16 mouse cellular contexts compared by ENCODE assay signal in genomic region chr7:127361449-127361848, GRCm38 (mm10). TPM values are rescaled to one million over a fixed set of nuclear protein-coding genes. Genes with fewer than 3 reads are reported as not detected.
DNase-seq lines count a peak whose midpoint lies in the region; ATAC-seq and TF ChIP-seq lines count a peak whose summit lies in the region.
"Had no signal": no experiment of that assay in that cellular context is flagged by ENCODE, and none has a peak within 500 bp of the region (broad histone marks: within the 10 kb centered on the region; RNA-seq: fewer than 3 reads in every experiment).

No protein-coding gene starts in this region.

- no peak overlapping the region for H3K4me3 ChIP-seq in embryonic facial prominence, embryonic 11.5 days (ENCODE audit: low read depth, low read length)
- no peak overlapping the region for H3K4me3 ChIP-seq in embryonic facial prominence, embryonic 10.5 days
- no peak overlapping the region for H3K4me3 ChIP-seq in midbrain, embryonic 11.5 days (ENCODE audit: low read depth, low read length)
- H3K4me3 ChIP-seq in midbrain, embryonic 16.5 days (ENCODE audit: low read depth, low read length), result no peak overlapping the region
- H3K4me3 ChIP-seq in stomach, embryonic 15.5 days (replicated peaks), result no peak overlapping the region
- no peak overlapping the region for H3K4me3 ChIP-seq in forebrain, postnatal 0 days (ENCODE audit: low read depth, low read length)
- H3K4me3 ChIP-seq: embryonic facial prominence, embryonic 13.5 days; limb, embryonic 13.5 days; midbrain, embryonic 10.5 days had no signal

- no peak overlapping the region for H3K4me2 ChIP-seq in embryonic facial prominence, embryonic 11.5 days (ENCODE audit: low read depth, low read length)
- H3K4me2 ChIP-seq in midbrain, embryonic 11.5 days, result no peak overlapping the region
- no peak overlapping the region for H3K4me2 ChIP-seq in midbrain, embryonic 16.5 days (ENCODE audit: low read length)
- H3K4me2 ChIP-seq in stomach, embryonic 15.5 days, result no peak overlapping the region
- H3K4me2 ChIP-seq in forebrain, postnatal 0 days (ENCODE audit: low read depth), result no peak overlapping the region
- H3K4me2 ChIP-seq: embryonic facial prominence, embryonic 13.5 days; limb, embryonic 13.5 days had no signal

- 0 out of 2 replicates have a peak, but pooled peaks have one; percentile 48 for ATAC-seq in embryonic facial prominence, embryonic 11.5 days (replicated peaks; ENCODE audit: insufficient number of reproducible peaks, low FRiP score, low TSS enrichment, low read depth)
- no peak for ATAC-seq in midbrain, embryonic 11.5 days (ENCODE audit: low FRiP score)
- ATAC-seq in midbrain, embryonic 16.5 days, result no peak
- ATAC-seq in stomach, embryonic 15.5 days (ENCODE audit: insufficient read depth, low FRiP score, low read depth), result peak; percentile 65; the same call in 1 of the 2 replicates
- ATAC-seq in forebrain, postnatal 0 days, result no peak
- ATAC-seq: activated CD4-positive, CD25-positive, alpha-beta regulatory T cell, adult 4 months had no signal

- H3K27ac ChIP-seq in embryonic facial prominence, embryonic 11.5 days (replicated peaks; ENCODE audit: low read depth, low read length), result no peak overlapping the region
- no peak overlapping the region for H3K27ac ChIP-seq in embryonic facial prominence, embryonic 10.5 days (replicated peaks)
- H3K27ac ChIP-seq in midbrain, embryonic 11.5 days (ENCODE audit: low read depth, low read length), result no peak overlapping the region
- H3K27ac ChIP-seq in midbrain, embryonic 16.5 days (ENCODE audit: low read length), result no peak overlapping the region
- H3K27ac ChIP-seq in stomach, embryonic 15.5 days, result no peak overlapping the region
- H3K27ac ChIP-seq in forebrain, postnatal 0 days (ENCODE audit: low read depth, low read length), result no peak overlapping the region
- H3K27ac ChIP-seq: embryonic facial prominence, embryonic 13.5 days; limb, embryonic 13.5 days; midbrain, embryonic 10.5 days had no signal

- DNase-seq in embryonic facial prominence, embryonic 11.5 days (ENCODE audit: low spot score), result no peak
- DNase-seq in embryonic facial prominence, embryonic 10.5 days (ENCODE audit: low spot score), result no peak
- DNase-seq in midbrain, embryonic 11.5 days (ENCODE audit: low spot score, missing footprints), result peak; percentile 60
- DNase-seq in kidney, postnatal 36 days, result peak; percentile 77 to 78
- no peak for DNase-seq in forebrain, postnatal 0 days
- no peak for DNase-seq in left cerebral cortex, adult 9 months (ENCODE audit: low spot score in 2 of 2)
- DNase-seq: heart, adult 18-20 months; heart, postnatal 10 days; spleen, adult 18-20 months had no signal

- H3K9ac ChIP-seq in embryonic facial prominence, embryonic 11.5 days (replicated peaks; ENCODE audit: low read length), result no peak overlapping the region
- no peak overlapping the region for H3K9ac ChIP-seq in midbrain, embryonic 11.5 days (ENCODE audit: low read length)
- H3K9ac ChIP-seq in midbrain, embryonic 16.5 days (ENCODE audit: low read depth, low read length), result no peak overlapping the region
- no peak overlapping the region for H3K9ac ChIP-seq in stomach, embryonic 15.5 days
- H3K9ac ChIP-seq in forebrain, postnatal 0 days, result no peak overlapping the region
- H3K9ac ChIP-seq: embryonic facial prominence, embryonic 13.5 days; limb, embryonic 13.5 days had no signal

- H3K36me3 ChIP-seq in embryonic facial prominence, embryonic 11.5 days (replicated peaks; ENCODE audit: control insufficient read depth, insufficient read depth, low read depth, low read length), result no peaks in the 10 kb centered on the region
- no peaks in the 10 kb centered on the region for H3K36me3 ChIP-seq in embryonic facial prominence, embryonic 10.5 days (replicated peaks)
- H3K36me3 ChIP-seq in midbrain, embryonic 11.5 days (ENCODE audit: control insufficient read depth, insufficient read depth, low read length), result no peaks in the 10 kb centered on the region
- H3K36me3 ChIP-seq in midbrain, embryonic 16.5 days (ENCODE audit: control insufficient read depth, insufficient read depth, low read length), result no peaks in the 10 kb centered on the region
- H3K36me3 ChIP-seq in stomach, embryonic 15.5 days, result no peaks in the 10 kb centered on the region
- H3K36me3 ChIP-seq in forebrain, postnatal 0 days (ENCODE audit: insufficient read depth), result no peaks in the 10 kb centered on the region
- H3K36me3 ChIP-seq: embryonic facial prominence, embryonic 13.5 days; G1E; limb, embryonic 13.5 days; midbrain, embryonic 10.5 days had no signal

- 0 out of 2 replicates have a peak, but pooled peaks cover 2% of the 10 kb centered on the region for H3K27me3 ChIP-seq in embryonic facial prominence, embryonic 11.5 days (ENCODE audit: control insufficient read depth, insufficient read depth, low read length)
- peaks cover 61% of the 10 kb centered on the region for H3K27me3 ChIP-seq in embryonic facial prominence, embryonic 10.5 days (replicated peaks; ENCODE audit: low read depth, poor library complexity, severe bottlenecking)
- H3K27me3 ChIP-seq in midbrain, embryonic 11.5 days (ENCODE audit: control insufficient read depth, insufficient read depth, low read length), result no peaks in the 10 kb centered on the region; the same call in 1 of the 2 replicates
- H3K27me3 ChIP-seq in midbrain, embryonic 16.5 days (ENCODE audit: control insufficient read depth, insufficient read depth, low read depth, low read length), result no peaks in the 10 kb centered on the region; the same call in 1 of the 2 replicates
- 0 out of 2 replicates have a peak, but pooled peaks cover 4% of the 10 kb centered on the region for H3K27me3 ChIP-seq in stomach, embryonic 15.5 days (replicated peaks)
- H3K27me3 ChIP-seq in forebrain, postnatal 0 days (ENCODE audit: insufficient read depth, low read length), result no peaks in the 10 kb centered on the region

- peaks cover 2% of the 10 kb centered on the region; the same call in 1 of the 2 replicates for H3K4me1 ChIP-seq in embryonic facial prominence, embryonic 11.5 days (ENCODE audit: control insufficient read depth, insufficient read depth, low read length)
- H3K4me1 ChIP-seq in embryonic facial prominence, embryonic 10.5 days, result peaks cover 11% of the 10 kb centered on the region
- peaks cover 6% of the 10 kb centered on the region; the same call in 1 of the 2 replicates for H3K4me1 ChIP-seq in midbrain, embryonic 11.5 days (ENCODE audit: control insufficient read depth, insufficient read depth, low read length)
- peaks cover 9% of the 10 kb centered on the region for H3K4me1 ChIP-seq in midbrain, embryonic 16.5 days (ENCODE audit: control insufficient read depth, insufficient read depth, low read length)
- peaks cover 6% of the 10 kb centered on the region for H3K4me1 ChIP-seq in stomach, embryonic 15.5 days
- peaks cover 2% of the 10 kb centered on the region; the same call in 1 of the 2 replicates for H3K4me1 ChIP-seq in forebrain, postnatal 0 days (ENCODE audit: insufficient read depth)

- WGBS in embryonic facial prominence, embryonic 11.5 days, result 51% methylated on average over 13 of the region's 13 CpGs
- 52% methylated on average over 13 of the region's 13 CpGs for WGBS in embryonic facial prominence, embryonic 10.5 days
- 66% methylated on average over 13 of the region's 13 CpGs for WGBS in midbrain, embryonic 11.5 days
- WGBS in midbrain, embryonic 16.5 days, result 62% methylated on average over 10 of the region's 13 CpGs
- whole genome bisulfite sequencing in stomach, embryonic 15.5 days, result 30% methylated on average over 13 of the region's 13 CpGs
- WGBS in forebrain, postnatal 0 days, result 57% methylated on average over 13 of the region's 13 CpGs

- no peaks in the 10 kb centered on the region for H3K9me3 ChIP-seq in embryonic facial prominence, embryonic 11.5 days (replicated peaks; ENCODE audit: control insufficient read depth, low read length)
- no peaks in the 10 kb centered on the region for H3K9me3 ChIP-seq in embryonic facial prominence, embryonic 10.5 days
- H3K9me3 ChIP-seq in midbrain, embryonic 11.5 days (ENCODE audit: control insufficient read depth, low read length), result no peaks in the 10 kb centered on the region
- H3K9me3 ChIP-seq in midbrain, embryonic 16.5 days (replicated peaks; ENCODE audit: control insufficient read depth, low read length, poor library complexity, severe bottlenecking), result no peaks in the 10 kb centered on the region
- no peaks in the 10 kb centered on the region for H3K9me3 ChIP-seq in stomach, embryonic 15.5 days
- no peaks in the 10 kb centered on the region for H3K9me3 ChIP-seq in forebrain, postnatal 0 days (ENCODE audit: low read length)
- H3K9me3 ChIP-seq: embryonic facial prominence, embryonic 13.5 days; G1E; limb, embryonic 13.5 days; midbrain, embryonic 10.5 days had no signal

- TF ChIP-seq CTCF in forebrain, postnatal 0 days (IDR thresholded peaks at IDR 0.05; ENCODE audit: low read depth), result no peak

RNA-seq across cellular contexts. Expression of gene Zfp747, which starts 14.4 kb away (rescaled TPM):
- polyA plus RNA-seq in embryonic facial prominence, embryonic 11.5 days (2014; fragmentation: Nextera tagmentation; extraction: Ambion mirVana), result 5.6 and 7.8 TPM in 2 replicates
- polyA plus RNA-seq in embryonic facial prominence, embryonic 10.5 days (2016; fragmentation: Nextera tagmentation; extraction: Ambion mirVana), result 9.0 and 9.3 TPM in 2 replicates
- 6.4 and 6.5 TPM in 2 replicates for polyA plus RNA-seq in midbrain, embryonic 11.5 days (2014; fragmentation: Nextera tagmentation; extraction: Ambion mirVana)
- 10.1 and 10.5 TPM in 2 replicates for polyA plus RNA-seq in midbrain, embryonic 16.5 days (2015; fragmentation: Nextera tagmentation; extraction: Ambion mirVana)
- polyA plus RNA-seq in stomach, embryonic 15.5 days (2015; fragmentation: Nextera tagmentation; extraction: Ambion mirVana), result 9.0 and 9.6 TPM in 2 replicates
- total RNA-seq in forebrain, postnatal 0 days (2014; rRNA removed), result 8.5 and 9.2 TPM in 2 replicates
- 2.9 and 4.7 TPM in 2 replicates for polyA plus RNA-seq in forebrain, postnatal 0 days (2015; fragmentation: Nextera tagmentation; extraction: Ambion mirVana)

RNA-seq across cellular contexts. Expression of gene Zfp768, which starts 16.1 kb away (rescaled TPM):
- 6.1 and 6.4 TPM in 2 replicates for polyA plus RNA-seq in embryonic facial prominence, embryonic 11.5 days (2014; fragmentation: Nextera tagmentation; extraction: Ambion mirVana)
- 19.7 and 20.9 TPM in 2 replicates for polyA plus RNA-seq in embryonic facial prominence, embryonic 10.5 days (2016; fragmentation: Nextera tagmentation; extraction: Ambion mirVana)
- 5.8 and 7.5 TPM in 2 replicates for polyA plus RNA-seq in midbrain, embryonic 11.5 days (2014; fragmentation: Nextera tagmentation; extraction: Ambion mirVana)
- polyA plus RNA-seq in midbrain, embryonic 16.5 days (2015; fragmentation: Nextera tagmentation; extraction: Ambion mirVana), result 16.3 and 17.7 TPM in 2 replicates
- 13.1 and 17.4 TPM in 2 replicates for polyA plus RNA-seq in stomach, embryonic 15.5 days (2015; fragmentation: Nextera tagmentation; extraction: Ambion mirVana)
- total RNA-seq in forebrain, postnatal 0 days (2014; rRNA removed), result 29.5 and 31.7 TPM in 2 replicates
- 9.8 and 10.0 TPM in 2 replicates for polyA plus RNA-seq in forebrain, postnatal 0 days (2015; fragmentation: Nextera tagmentation; extraction: Ambion mirVana)

RNA-seq across cellular contexts. Expression of gene 9130019O22Rik, which starts 25.5 kb away (rescaled TPM):
- polyA plus RNA-seq in embryonic facial prominence, embryonic 11.5 days (2014; fragmentation: Nextera tagmentation; extraction: Ambion mirVana), result 6.7 and 7.1 TPM in 2 replicates
- 5.1 and 6.4 TPM in 2 replicates for polyA plus RNA-seq in embryonic facial prominence, embryonic 10.5 days (2016; fragmentation: Nextera tagmentation; extraction: Ambion mirVana)
- polyA plus RNA-seq in midbrain, embryonic 11.5 days (2014; fragmentation: Nextera tagmentation; extraction: Ambion mirVana), result 6.1 and 6.5 TPM in 2 replicates
- 4.6 and 5.4 TPM in 2 replicates for polyA plus RNA-seq in midbrain, embryonic 16.5 days (2015; fragmentation: Nextera tagmentation; extraction: Ambion mirVana)
- 5.5 and 6.3 TPM in 2 replicates for polyA plus RNA-seq in stomach, embryonic 15.5 days (2015; fragmentation: Nextera tagmentation; extraction: Ambion mirVana)
- 3.2 and 4.6 TPM in 2 replicates for total RNA-seq in forebrain, postnatal 0 days (2014; rRNA removed)
- polyA plus RNA-seq in forebrain, postnatal 0 days (2015; fragmentation: Nextera tagmentation; extraction: Ambion mirVana), result 0.89 and 1.3 TPM in 2 replicates

RNA-seq across cellular contexts. Expression of gene E430018J23Rik, which starts 32.0 kb away (rescaled TPM):
- polyA plus RNA-seq in embryonic facial prominence, embryonic 11.5 days (2014; fragmentation: Nextera tagmentation; extraction: Ambion mirVana), result 6.1 TPM in 2 replicates
- 4.6 and 5.5 TPM in 2 replicates for polyA plus RNA-seq in embryonic facial prominence, embryonic 10.5 days (2016; fragmentation: Nextera tagmentation; extraction: Ambion mirVana)
- 5.0 and 6.4 TPM in 2 replicates for polyA plus RNA-seq in midbrain, embryonic 11.5 days (2014; fragmentation: Nextera tagmentation; extraction: Ambion mirVana)
- 4.9 and 6.3 TPM in 2 replicates for polyA plus RNA-seq in midbrain, embryonic 16.5 days (2015; fragmentation: Nextera tagmentation; extraction: Ambion mirVana)
- 6.3 and 6.5 TPM in 2 replicates for polyA plus RNA-seq in stomach, embryonic 15.5 days (2015; fragmentation: Nextera tagmentation; extraction: Ambion mirVana)
- total RNA-seq in forebrain, postnatal 0 days (2014; rRNA removed), result 10.2 and 13.5 TPM in 2 replicates
- polyA plus RNA-seq in forebrain, postnatal 0 days (2015; fragmentation: Nextera tagmentation; extraction: Ambion mirVana), result 1.7 and 2.4 TPM in 2 replicates

RNA-seq across cellular contexts. Expression of gene Zfp764, which starts 45.2 kb away (rescaled TPM):
- polyA plus RNA-seq in embryonic facial prominence, embryonic 11.5 days (2014; fragmentation: Nextera tagmentation; extraction: Ambion mirVana), result 7.9 and 8.2 TPM in 2 replicates
- polyA plus RNA-seq in embryonic facial prominence, embryonic 10.5 days (2016; fragmentation: Nextera tagmentation; extraction: Ambion mirVana), result 6.1 and 7.1 TPM in 2 replicates
- polyA plus RNA-seq in midbrain, embryonic 11.5 days (2014; fragmentation: Nextera tagmentation; extraction: Ambion mirVana), result 6.8 and 7.1 TPM in 2 replicates
- 4.9 and 5.3 TPM in 2 replicates for polyA plus RNA-seq in midbrain, embryonic 16.5 days (2015; fragmentation: Nextera tagmentation; extraction: Ambion mirVana)
- 7.6 and 8.8 TPM in 2 replicates for polyA plus RNA-seq in stomach, embryonic 15.5 days (2015; fragmentation: Nextera tagmentation; extraction: Ambion mirVana)
- 5.9 and 7.2 TPM in 2 replicates for total RNA-seq in forebrain, postnatal 0 days (2014; rRNA removed)
- polyA plus RNA-seq in forebrain, postnatal 0 days (2015; fragmentation: Nextera tagmentation; extraction: Ambion mirVana), result 1.7 and 3.2 TPM in 2 replicates

Comparison
In these comparisons a context has a peak if more than half of its experiments do, and no peak if none do; other contexts are left out.
1. ATAC-seq: peak in embryonic facial prominence, embryonic 11.5 days (single experiment) and stomach, embryonic 15.5 days (single experiment); none in midbrain, embryonic 11.5 days (single experiment), midbrain, embryonic 16.5 days (single experiment) and forebrain, postnatal 0 days (single experiment).
2. DNase-seq: peak in midbrain, embryonic 11.5 days (single experiment) and kidney, postnatal 36 days (2 of 2); none in embryonic facial prominence, embryonic 11.5 days (single experiment), embryonic facial prominence, embryonic 10.5 days (single experiment), forebrain, postnatal 0 days (single experiment) and left cerebral cortex, adult 9 months (0 of 2).